Mouse (Mus musculus) MEL (cell line): Measurements from ENCODE around the gene Fbf1. TPM values are rescaled to one million over a fixed set of nuclear protein-coding genes. Genes with fewer than 3 reads are reported as not detected.

Experiments used
- DNase-seq: peaks from one replicate; pipeline ENCODE4 v3.0.0; 2011; ENCODE audit warnings: low read depth, low spot score
- H3K27ac ChIP-seq: 2 replicates; pipeline ENCODE4 v1.5.1; 2012; ENCODE audit warnings: low read depth, mild to moderate bottlenecking, control low read depth, low read length, moderate library complexity; ENCODE audit not compliant: control insufficient read depth
- H3K27me3 ChIP-seq, 2 experiments: fragments of 150-350 bp in 1 of 2; sonication (generic) in 1 of 2; 2 replicates each; pipeline ENCODE4 v1.6.1; 2012; ENCODE audit warnings: low read length in 2 of 2, mild to moderate bottlenecking in 2 of 2, improper control_type of control experiment in 1 of 2, moderate library complexity in 1 of 2; ENCODE audit not compliant: insufficient read depth in 2 of 2, control insufficient read depth in 1 of 2
- H3K36me3 ChIP-seq, 2 experiments: 2 replicates each; pipeline ENCODE4 v1.6.1; 2012 to 2014; ENCODE audit warnings: low read length in 2 of 2, improper control_type of control experiment in 1 of 2, inconsistent platforms in 1 of 2, mild to moderate bottlenecking in 1 of 2; ENCODE audit not compliant: insufficient read depth in 2 of 2, control insufficient read depth in 1 of 2
- H3K4me1 ChIP-seq, 2 experiments: fragments of 150-350 bp in 1 of 2; sonication (generic) in 1 of 2; 2 replicates each; pipeline ENCODE4 v1.6.1; 2012; ENCODE audit warnings: low read length in 2 of 2, improper control_type of control experiment in 1 of 2, mild to moderate bottlenecking in 1 of 2; ENCODE audit not compliant: insufficient read depth in 2 of 2, control insufficient read depth in 1 of 2
- H3K4me3 ChIP-seq, 2 experiments: fragments of 150-350 bp in 1 of 2; sonication (generic) in 1 of 2; 2 replicates each; pipeline ENCODE4 v1.5.1; 2012; ENCODE audit warnings: low read depth in 2 of 2, low read length in 2 of 2, mild to moderate bottlenecking in 2 of 2, moderate library complexity in 2 of 2, control low read depth in 1 of 2, improper control_type of control experiment in 1 of 2; ENCODE audit not compliant: control insufficient read depth in 1 of 2, insufficient read depth in 1 of 2
- H3K79me2 ChIP-seq: 2 replicates; pipeline ENCODE4 v1.6.1; 2012; ENCODE audit warnings: mild to moderate bottlenecking, low read length, moderate library complexity; ENCODE audit not compliant: control insufficient read depth, poor library complexity, insufficient read depth
- H3K9ac ChIP-seq: 2 replicates; pipeline ENCODE4 v1.6.1; 2012; ENCODE audit warnings: low read depth, mild to moderate bottlenecking, control low read depth, low read length, moderate library complexity; ENCODE audit not compliant: control insufficient read depth, poor library complexity, severe bottlenecking
- H3K9me3 ChIP-seq: fragments of 150-350 bp; sonication (generic); replicated peaks from 2 replicates; pipeline ENCODE4 v1.6.1; 2012; ENCODE audit warnings: mild to moderate bottlenecking, low read length, improper control_type of control experiment, moderate library complexity; ENCODE audit not compliant: insufficient read depth
- EP300 ChIP-seq, 2 experiments: IDR thresholded peaks; 2 replicates each; pipeline ENCODE4 v1.6.1; 2011; ENCODE audit warnings: improper control_type of control experiment in 2 of 2, low read length in 2 of 2, low read depth in 1 of 2, mild to moderate bottlenecking in 1 of 2
- GABPA ChIP-seq: IDR thresholded peaks from 2 replicates; pipeline ENCODE4 v1.6.1; 2012; ENCODE audit warnings: low read depth, mild to moderate bottlenecking, inconsistent platforms, low read length, improper control_type of control experiment, moderate library complexity
- KAT2A ChIP-seq: conservative IDR thresholded peaks from 2 replicates; pipeline ENCODE4 v1.6.1; 2012; ENCODE audit warnings: low read depth, low read length, improper control_type of control experiment, inconsistent platforms
- MAFK ChIP-seq: IDR thresholded peaks from 2 replicates; pipeline ENCODE4 v1.6.1; 2011; ENCODE audit warnings: low read depth, mild to moderate bottlenecking, low read length, improper control_type of control experiment, borderline replicate concordance
- MAX ChIP-seq: IDR thresholded peaks from 2 replicates; pipeline ENCODE4 v1.6.1; 2011; ENCODE audit warnings: low read length, improper control_type of control experiment
- TAL1 ChIP-seq: IDR thresholded peaks from 2 replicates; pipeline ENCODE4 v1.6.1; 2012; ENCODE audit warnings: mild to moderate bottlenecking, inconsistent platforms, low read length, moderate library complexity, mixed read lengths
- USF1 ChIP-seq: IDR thresholded peaks from 2 replicates; pipeline ENCODE4 v1.6.1; 2014; ENCODE audit warnings: low read depth, mild to moderate bottlenecking, inconsistent platforms, low read length, improper control_type of control experiment, moderate library complexity
- polyA plus RNA-seq, 2 experiments: library from polyadenylated mRNA; stranded (reverse) in 1 of 2; unstranded in 1 of 2; fragments of >175 nt in 1 of 2; fragments of >200 nt in 1 of 2; gene quantifications; 2 replicates each; pipeline versions ENCODE4 v1.2.1 to v1.2.4; 2012; ENCODE audit warnings: low replicate concordance in 2 of 2, low read depth in 1 of 2; ENCODE audit not compliant: insufficient read length in 2 of 2, insufficient read depth in 1 of 2, missing spikeins in 1 of 2
- total RNA-seq: library from RNA; depleted of rRNA; stranded (reverse); fragments of 300-350 nt; gene quantifications from 2 replicates; pipeline ENCODE4 v1.2.3, GENCODE M21; 2012

Fbf1 gene
- total and polyA plus RNA-seq, 3 experiments: 29.2 to 32.5 TPM; not detected in 1

GRCm38 (mm10) chr11:116145481-116146293 lies 22.3 kb downstream of the Fbf1 start:
- no peak for TF ChIP-seq TAL1
- Histone ChIP-seq H3K9ac (no peak overlapping the region), H3K27ac (0 out of 2 replicates have a peak overlapping the region, but pooled peaks have one; percentile 2), H3K4me3 (no peak overlapping the region), H3K4me1 (peaks cover 6 to 18% of the 10 kb centered on the region in 2 experiments; a peak in 3 of 4 replicates), H3K79me2 (no peaks in the 10 kb centered on the region), H3K36me3 (peaks cover 1 to 12% of the 10 kb centered on the region in 2 experiments; a peak in 3 of 4 replicates), H3K27me3 (no peaks in the 10 kb centered on the region), H3K9me3 (no peaks in the 10 kb centered on the region)
- no peak for DNase-seq

GRCm38 (mm10) chr11:116143468-116143867 lies 24.5 kb downstream of the Fbf1 start:
- Histone ChIP-seq H3K27me3 (no peaks in the 10 kb centered on the region), H3K79me2 (peaks cover 1% of the 10 kb centered on the region), H3K9ac (no peak overlapping the region), H3K4me1 (peaks cover 6 to 26% of the 10 kb centered on the region in 2 experiments; a peak in 3 of 4 replicates), H3K36me3 (peaks cover 1 to 15% of the 10 kb centered on the region in 2 experiments; a peak in 3 of 4 replicates), H3K27ac (no peak overlapping the region), H3K9me3 (no peaks in the 10 kb centered on the region), H3K4me3 (no peak overlapping the region)
- TF ChIP-seq TAL1 (peak; percentile 40; the same call in 1 of the 2 replicates), KAT2A (no peak)
- DNase-seq: no peak

DNA sequence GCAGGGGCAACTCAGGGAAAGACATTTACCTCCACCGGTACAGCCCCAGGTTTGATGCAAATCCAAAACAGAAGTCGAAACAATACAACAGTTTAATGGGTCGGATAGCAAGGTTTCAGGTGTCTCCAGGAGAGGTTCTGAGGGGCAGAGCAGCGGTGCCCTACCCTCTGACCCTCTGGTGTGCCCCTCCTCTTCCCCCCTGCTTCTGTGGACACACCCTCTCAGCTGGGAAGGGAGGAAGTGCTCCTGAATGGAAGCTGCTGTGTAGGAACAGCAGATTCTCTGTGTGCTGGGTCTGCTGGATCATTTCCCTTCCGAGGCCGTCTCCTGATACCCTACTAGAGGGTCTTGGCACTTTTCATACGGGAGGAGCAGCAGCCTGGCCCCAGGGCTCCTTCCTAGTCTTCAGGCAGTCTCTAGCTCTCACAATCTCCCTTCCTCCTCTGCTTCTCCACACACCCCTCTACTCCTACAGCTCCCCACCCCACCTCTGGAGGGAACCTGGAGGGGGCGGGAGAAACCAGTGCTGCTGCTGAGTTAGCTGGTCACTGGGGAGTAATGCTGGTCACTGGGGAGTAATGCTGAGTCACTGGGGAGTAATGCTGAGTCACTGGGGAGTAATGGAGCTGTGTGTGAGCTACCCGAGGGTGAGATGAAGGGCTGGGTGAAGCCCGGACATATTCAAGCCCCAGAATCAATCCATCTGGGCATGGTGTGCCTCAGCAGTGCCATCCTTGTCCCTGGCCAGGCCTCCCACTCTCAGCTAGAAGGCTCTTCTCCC lies 25.6 kb downstream of the Fbf1 start:
- peak; percentile 69 for DNase-seq
- peak overlapping the region; percentile 1; the same call in 1 of the 2 replicates for H3K9ac ChIP-seq

More for the DNA sequence above, 25.6 kb downstream of the Fbf1 start:
- H3K79me2 ChIP-seq: peaks cover 11% of the 10 kb centered on the region
- H3K9me3 ChIP-seq: no peaks in the 10 kb centered on the region
- TF ChIP-seq EP300 (IDR thresholded peaks at IDR 0.05; ENCODE audit: low read depth in 1 of 2, low read length in 2 of 2): peak in 1 of 2 experiments; percentile 11; a peak in 1 of 4 replicates
- no peak for TF ChIP-seq USF1
- peak; percentile 82 for TF ChIP-seq GABPA
- peak; percentile 38; the same call in 1 of the 2 replicates for TF ChIP-seq MAFK
- no peak for TF ChIP-seq MAX
- H3K27me3 ChIP-seq: no peaks in the 10 kb centered on the region
- H3K4me1 ChIP-seq: peaks cover 6 to 26% of the 10 kb centered on the region in 2 experiments; a peak in 3 of 4 replicates
- H3K4me3 ChIP-seq: no peak overlapping the region
- H3K27ac ChIP-seq: peak overlapping the region; percentile 20
- H3K36me3 ChIP-seq: peaks cover 0 to 18% of the 10 kb centered on the region in 2 experiments; a peak in 2 of 4 replicates
